ENCODE assay signal across 9 mouse cellular contexts in the genomic region with DNA sequence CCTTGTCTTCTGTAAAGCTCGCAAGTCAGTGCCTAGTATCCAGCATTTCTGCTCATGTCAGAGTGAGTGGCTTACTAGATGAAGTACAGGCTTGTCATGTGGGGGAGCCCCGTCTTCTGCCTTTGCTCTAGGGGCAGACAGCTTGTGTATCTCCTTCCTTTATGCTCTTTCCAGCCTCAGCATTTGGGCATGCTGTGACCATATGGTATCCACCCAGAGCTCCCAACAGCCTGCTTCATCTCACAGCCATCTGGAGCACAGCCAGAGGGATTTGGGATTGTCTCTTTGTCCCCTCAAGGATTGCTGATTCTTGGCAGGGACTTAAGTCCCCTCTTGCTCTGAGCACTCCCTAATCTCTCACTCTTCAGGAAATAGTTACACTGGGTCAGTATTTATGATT. TPM values are rescaled to one million over a fixed set of nuclear protein-coding genes. Genes with fewer than 3 reads are reported as not detected.
DNase-seq lines count a peak whose midpoint lies in the region; ATAC-seq and TF ChIP-seq lines count a peak whose summit lies in the region.
"Had no signal": no experiment of that assay in that cellular context is flagged by ENCODE, and none has a peak within 500 bp of the region (broad histone marks: within the 10 kb centered on the region; RNA-seq: fewer than 3 reads in every experiment).

No protein-coding gene starts in this region.

- no peak overlapping the region for H3K4me2 ChIP-seq in liver, embryonic 16.5 days (ENCODE audit: low read depth, low read length)
- no peak overlapping the region for H3K4me2 ChIP-seq in liver, embryonic 11.5 days
- H3K4me2 ChIP-seq in neural tube, embryonic 15.5 days = no peak overlapping the region

- H3K9me3 ChIP-seq in liver, embryonic 16.5 days (replicated peaks; ENCODE audit: control insufficient read depth, low read length) = no peaks in the 10 kb centered on the region
- H3K9me3 ChIP-seq in liver, embryonic 11.5 days (ENCODE audit: control insufficient read depth, low read length) = no peaks in the 10 kb centered on the region
- no peaks in the 10 kb centered on the region for H3K9me3 ChIP-seq in neural tube, embryonic 15.5 days (replicated peaks)

- no peak for ATAC-seq in liver, embryonic 16.5 days (ENCODE audit: low read depth)
- ATAC-seq in liver, embryonic 11.5 days (replicated peaks; ENCODE audit: low FRiP score) = no peak
- no peak for ATAC-seq in neural tube, embryonic 15.5 days (ENCODE audit: low FRiP score)
- no peak for ATAC-seq in CD4-positive, CD25-positive, alpha-beta regulatory T cell, adult 4 months
- no peak for ATAC-seq in monocyte, adult 5-6 weeks (replicated peaks; ENCODE audit: insufficient number of reproducible peaks, low FRiP score, low TSS enrichment, poor library complexity, severe bottlenecking)
- ATAC-seq: Patski had no signal

- 85% methylated on average over 2 of the region's 2 CpGs for WGBS in liver, embryonic 16.5 days (ENCODE audit: insufficient replicate concordance)
- WGBS in liver, embryonic 11.5 days = 87% methylated on average over 2 of the region's 2 CpGs
- 71% methylated on average over 2 of the region's 2 CpGs for WGBS in kidney, adult 2 months
- 66% methylated on average over 2 of the region's 2 CpGs for WGBS in neural tube, embryonic 15.5 days

- H3K27ac ChIP-seq in liver, embryonic 16.5 days (ENCODE audit: low read length) = 0 out of 2 replicates have a peak overlapping the region, but pooled peaks have one; percentile 11
- no peak overlapping the region for H3K27ac ChIP-seq in liver, embryonic 11.5 days (ENCODE audit: low read depth, low read length)
- H3K27ac ChIP-seq in kidney, adult 2 months (ENCODE audit: insufficient read depth, low read depth, low read length) = no peak overlapping the region
- 0 out of 2 replicates have a peak overlapping the region, but pooled peaks have one; percentile 33 for H3K27ac ChIP-seq in neural tube, embryonic 15.5 days (replicated peaks)

- no peak for TF ChIP-seq CTCF in kidney, adult 2 months (conservative IDR thresholded peaks at IDR 0.05; ENCODE audit: insufficient read depth, insufficient read length, low read depth, low read length)

- peaks cover 70% of the 10 kb centered on the region for H3K36me3 ChIP-seq in liver, embryonic 16.5 days (ENCODE audit: control insufficient read depth, insufficient read depth)
- peaks cover 52% of the 10 kb centered on the region for H3K36me3 ChIP-seq in liver, embryonic 11.5 days (ENCODE audit: control insufficient read depth, insufficient read depth, low read length)
- H3K36me3 ChIP-seq in kidney, adult 2 months (ENCODE audit: control insufficient read depth, insufficient read depth, low read length) = peaks cover 4% of the 10 kb centered on the region
- H3K36me3 ChIP-seq in neural tube, embryonic 15.5 days = peaks cover 96% of the 10 kb centered on the region

- no peak overlapping the region for H3K9ac ChIP-seq in liver, embryonic 16.5 days (ENCODE audit: low read depth, low read length)
- H3K9ac ChIP-seq in liver, embryonic 11.5 days (ENCODE audit: low read depth, low read length) = no peak overlapping the region
- no peak overlapping the region for H3K9ac ChIP-seq in neural tube, embryonic 15.5 days (replicated peaks)

- no peak for DNase-seq in liver, embryonic 11.5 days (ENCODE audit: low spot score)
- DNase-seq in cerebellum, adult 9-11 months = peak; percentile 99
- DNase-seq in kidney, adult 2 months = peak; percentile 60
- no peak for DNase-seq in adrenal gland, adult 2 months

- peaks cover 14% of the 10 kb centered on the region for H3K4me1 ChIP-seq in liver, embryonic 16.5 days (ENCODE audit: control insufficient read depth, low read depth, low read length)
- H3K4me1 ChIP-seq in liver, embryonic 11.5 days (replicated peaks; ENCODE audit: control insufficient read depth, insufficient read depth, low read length) = peaks cover 17% of the 10 kb centered on the region
- no peaks in the 10 kb centered on the region for H3K4me1 ChIP-seq in kidney, adult 2 months (ENCODE audit: control insufficient read depth, insufficient read depth, low read length)
- H3K4me1 ChIP-seq in neural tube, embryonic 15.5 days = peaks cover 4% of the 10 kb centered on the region

- H3K4me3 ChIP-seq in liver, embryonic 16.5 days (ENCODE audit: low read depth, low read length) = no peak overlapping the region
- H3K4me3 ChIP-seq in liver, embryonic 11.5 days (ENCODE audit: low read depth, low read length) = no peak overlapping the region
- H3K4me3 ChIP-seq in kidney, adult 2 months (ENCODE audit: insufficient read depth, low read depth, low read length) = no peak overlapping the region
- H3K4me3 ChIP-seq in neural tube, embryonic 15.5 days (replicated peaks) = no peak overlapping the region

- H3K27me3 ChIP-seq in liver, embryonic 16.5 days (ENCODE audit: control insufficient read depth, insufficient read depth, low read depth, low read length) = no peaks in the 10 kb centered on the region
- no peaks in the 10 kb centered on the region for H3K27me3 ChIP-seq in liver, embryonic 11.5 days (replicated peaks; ENCODE audit: control insufficient read depth, insufficient read depth, low read length)
- H3K27me3 ChIP-seq in kidney, adult 2 months (replicated peaks; ENCODE audit: control insufficient read depth, insufficient read depth, low read length) = no peaks in the 10 kb centered on the region
- H3K27me3 ChIP-seq in neural tube, embryonic 15.5 days (replicated peaks) = no peaks in the 10 kb centered on the region
- H3K27me3 ChIP-seq: Patski had no signal

- TF ChIP-seq POLR2A in kidney, adult 2 months (IDR thresholded peaks at IDR 0.05; ENCODE audit: low read depth, low read length) = no peak

RNA-seq across cellular contexts. Expression of a gene that starts 19.8 kb away (rescaled TPM):
- 58.4 and 62.0 TPM in 2 replicates for polyA plus RNA-seq in liver, embryonic 16.5 days (2015; fragmentation: Nextera tagmentation; extraction: Ambion mirVana)
- polyA plus RNA-seq in liver, embryonic 11.5 days (2014; fragmentation: Nextera tagmentation; extraction: Ambion mirVana) = 126 and 130 TPM in 2 replicates
- 23.6 and 24.3 TPM in 2 replicates for polyA plus RNA-seq in kidney, adult 2 months (2012; rRNA removed)
- 106 and 119 TPM in 2 replicates for polyA plus RNA-seq in neural tube, embryonic 15.5 days (2015; fragmentation: Nextera tagmentation; extraction: Ambion mirVana)
- polyA plus RNA-seq in CD4-positive, CD25-positive, alpha-beta regulatory T cell, adult 4 months (2017; shearing (Covaris generic)) = 100 to 1,000 TPM in 1 of 2 experiments, 10 to 100 TPM in 1; 90.3 to 221 TPM
- total RNA-seq in monocyte, adult 5-6 weeks (2017) = 107 to 224 TPM (median 209 TPM) in 3 replicates
- total RNA-seq in adrenal gland, adult 2 months (2021) = 10 to 100 TPM; 82.5 to 89.1 TPM
- 18.5 and 24.8 TPM in 2 replicates for polyA plus RNA-seq in adrenal gland, adult 2 months (2012; rRNA removed)

RNA-seq across cellular contexts. Expression of a gene that starts 36.7 kb away (rescaled TPM):
- 6.8 and 7.3 TPM in 2 replicates for polyA plus RNA-seq in liver, embryonic 16.5 days (2015; fragmentation: Nextera tagmentation; extraction: Ambion mirVana)
- polyA plus RNA-seq in liver, embryonic 11.5 days (2014; fragmentation: Nextera tagmentation; extraction: Ambion mirVana) = 15.2 and 15.4 TPM in 2 replicates
- 5.0 TPM in 2 replicates for polyA plus RNA-seq in kidney, adult 2 months (2012; rRNA removed)
- 10.1 and 10.4 TPM in 2 replicates for polyA plus RNA-seq in neural tube, embryonic 15.5 days (2015; fragmentation: Nextera tagmentation; extraction: Ambion mirVana)
- 10 to 100 TPM in 1 of 2 experiments, 1 to 10 TPM in 1; 7.8 to 10.1 TPM for polyA plus RNA-seq in CD4-positive, CD25-positive, alpha-beta regulatory T cell, adult 4 months (2017; shearing (Covaris generic))
- total RNA-seq in monocyte, adult 5-6 weeks (2017) = 4.7 to 14.6 TPM (median 5.0 TPM) in 3 replicates
- 10 to 100 TPM in 1 of 2 experiments, 1 to 10 TPM in 1; 7.5 to 10.4 TPM for total RNA-seq in adrenal gland, adult 2 months (2021)
- 3.5 and 4.4 TPM in 2 replicates for polyA plus RNA-seq in adrenal gland, adult 2 months (2012; rRNA removed)

Comparison
In these comparisons a context has a peak if more than half of its experiments do, and no peak if none do; other contexts are left out.
1. H3K27ac ChIP-seq: peak in liver, embryonic 16.5 days (single experiment) and neural tube, embryonic 15.5 days (single experiment); none in liver, embryonic 11.5 days (single experiment) and kidney, adult 2 months (single experiment).
2. DNase-seq: peak in cerebellum, adult 9-11 months (single experiment) and kidney, adult 2 months (single experiment); none in liver, embryonic 11.5 days (single experiment) and adrenal gland, adult 2 months (single experiment).